Mouse (Mus musculus): ENCODE measurements around the gene Kdm7a. TPM values are rescaled to one million over a fixed set of nuclear protein-coding genes. Genes with fewer than 3 reads are reported as not detected.

Gene Kdm7a
- polyA plus RNA-seq, 1 experiment from 2014 or later = 6.0 TPM

DNA sequence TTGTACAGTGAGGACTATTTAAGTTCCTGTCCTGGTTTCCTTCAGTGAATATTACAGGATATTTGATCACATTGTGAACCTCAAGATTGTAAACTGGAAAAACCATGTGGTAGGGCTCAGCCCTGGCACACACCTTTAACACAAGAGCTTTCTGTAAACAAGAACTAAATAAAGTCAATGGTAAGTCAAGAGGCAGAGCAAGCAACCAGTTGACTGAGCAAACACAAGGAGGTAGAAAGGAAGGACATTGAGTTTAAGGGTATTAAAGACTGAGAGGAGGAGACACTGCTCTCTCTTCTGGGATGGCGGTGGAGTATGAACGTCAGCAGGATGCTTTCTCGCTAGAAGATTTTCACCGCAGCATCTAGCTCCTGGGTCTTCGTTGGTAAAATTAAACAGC is 13.6 kb downstream of the Kdm7a start:
- H3K9ac ChIP-seq (ENCODE audit: low read depth, low read length) = no peak overlapping the region
- ATAC-seq (ENCODE audit: low read depth) (no peak), DNase-seq (ENCODE audit: low spot score) (no peak)
- H3K4me2 ChIP-seq (ENCODE audit: low read depth, low read length) = no peak overlapping the region
- no peaks in the 10 kb centered on the region for H3K4me1 ChIP-seq (ENCODE audit: control insufficient read depth, insufficient read depth, low read length)
- H3K27ac ChIP-seq (replicated peaks; ENCODE audit: low read depth, low read length) = no peak overlapping the region
- no peaks in the 10 kb centered on the region for H3K36me3 ChIP-seq (ENCODE audit: control insufficient read depth, insufficient read depth, low read length)
- WGBS = 87% methylated on average over 5 of the region's 5 CpGs
- no peak overlapping the region for H3K4me3 ChIP-seq (ENCODE audit: low read depth, low read length)
- H3K9me3 ChIP-seq (ENCODE audit: control insufficient read depth, low read length) = no peaks in the 10 kb centered on the region
- H3K27me3 ChIP-seq (replicated peaks; ENCODE audit: control insufficient read depth, insufficient read depth, low read length) = no peaks in the 10 kb centered on the region

DNA sequence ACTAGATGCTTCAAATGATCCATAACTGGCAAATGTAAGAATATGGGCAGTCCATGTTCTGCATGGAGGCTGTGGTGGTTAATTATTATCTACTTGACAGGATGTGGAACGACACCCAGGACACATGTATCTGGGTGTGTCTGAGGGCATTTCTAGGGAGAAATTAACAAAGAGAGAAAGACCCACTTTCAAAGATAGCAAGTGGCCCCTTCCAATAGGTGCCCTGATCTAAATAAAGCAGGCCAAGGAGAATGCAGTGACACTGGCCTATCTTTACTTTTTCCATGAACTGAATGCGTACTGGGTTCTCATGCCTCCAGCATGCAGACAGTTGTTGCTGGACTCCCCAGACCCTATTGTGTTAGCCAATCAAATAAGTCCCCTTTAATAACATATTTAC is 15.1 kb downstream of the Kdm7a start:
- ATAC-seq (ENCODE audit: low read depth) = no peak
- Histone ChIP-seq H3K27ac (replicated peaks; ENCODE audit: low read depth, low read length) (no peak overlapping the region), H3K4me1 (ENCODE audit: control insufficient read depth, insufficient read depth, low read length) (no peaks in the 10 kb centered on the region), H3K9ac (ENCODE audit: low read depth, low read length) (no peak overlapping the region), H3K9me3 (ENCODE audit: control insufficient read depth, low read length) (no peaks in the 10 kb centered on the region), H3K4me3 (ENCODE audit: low read depth, low read length) (no peak overlapping the region), H3K4me2 (ENCODE audit: low read depth, low read length) (no peak overlapping the region), H3K36me3 (ENCODE audit: control insufficient read depth, insufficient read depth, low read length) (no peaks in the 10 kb centered on the region), H3K27me3 (replicated peaks; ENCODE audit: control insufficient read depth, insufficient read depth, low read length) (no peaks in the 10 kb centered on the region)
- no peak for DNase-seq (ENCODE audit: low spot score)
- 86% methylated on average over 2 of the region's 2 CpGs for WGBS

DNA sequence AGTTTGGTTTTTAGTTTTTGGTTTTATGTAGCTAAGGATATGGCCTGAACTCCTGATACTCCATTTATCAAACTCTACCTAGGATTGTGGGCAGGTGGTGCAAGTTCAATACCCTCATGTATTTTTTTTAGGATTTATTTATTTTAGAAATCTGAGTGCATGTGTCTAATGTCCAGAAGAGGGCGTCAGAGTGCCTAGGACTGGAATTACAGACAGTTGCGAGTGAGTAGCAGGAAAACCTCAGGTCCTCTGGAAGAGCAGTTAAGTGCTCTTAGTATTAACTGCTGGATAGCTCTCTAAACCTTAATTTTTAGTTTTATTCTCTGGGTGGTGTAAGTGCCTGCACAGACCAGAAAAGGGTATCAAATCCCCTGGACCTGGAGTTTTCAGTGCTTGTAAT is 19.4 kb downstream of the Kdm7a start:
- Histone ChIP-seq H3K4me2 (ENCODE audit: low read depth, low read length) (no peak overlapping the region), H3K36me3 (ENCODE audit: control insufficient read depth, insufficient read depth, low read length) (no peaks in the 10 kb centered on the region), H3K4me1 (ENCODE audit: control insufficient read depth, insufficient read depth, low read length) (no peaks in the 10 kb centered on the region), H3K9ac (ENCODE audit: low read depth, low read length) (no peak overlapping the region), H3K9me3 (ENCODE audit: control insufficient read depth, low read length) (peaks cover 3% of the 10 kb centered on the region; the same call in 1 of the 2 replicates), H3K27ac (replicated peaks; ENCODE audit: low read depth, low read length) (no peak overlapping the region), H3K4me3 (ENCODE audit: low read depth, low read length) (no peak overlapping the region), H3K27me3 (replicated peaks; ENCODE audit: control insufficient read depth, insufficient read depth, low read length) (no peaks in the 10 kb centered on the region)
- 30% methylated on average over 2 of the region's 2 CpGs for WGBS
- ATAC-seq (ENCODE audit: low read depth) (no peak), DNase-seq (ENCODE audit: low spot score) (no peak)

DNA sequence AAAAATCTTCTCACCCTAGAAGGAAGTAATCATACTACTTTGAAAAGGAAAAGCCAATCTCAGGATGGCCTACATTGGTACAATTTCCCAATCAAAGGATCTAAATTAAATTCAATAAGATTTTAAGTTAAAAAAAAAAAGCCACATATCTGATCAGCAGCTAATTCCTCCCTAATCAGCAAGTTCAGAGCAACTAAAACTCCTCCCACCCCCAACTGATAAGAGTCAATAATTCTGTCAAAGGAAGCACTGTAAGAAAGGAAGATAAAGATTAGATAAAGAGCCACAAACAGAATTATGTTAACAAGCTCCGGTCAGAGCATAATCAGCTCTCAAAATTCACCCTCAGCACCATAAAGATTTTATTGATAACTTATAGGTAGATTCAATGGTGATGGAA is 37.5 kb downstream of the Kdm7a start:
- no peaks in the 10 kb centered on the region for H3K4me1 ChIP-seq (ENCODE audit: control insufficient read depth, insufficient read depth, low read length)
- H3K4me3 ChIP-seq (ENCODE audit: low read depth, low read length) = no peak overlapping the region
- WGBS = 88% methylated on average over 1 of the region's 1 CpGs
- H3K9ac ChIP-seq (ENCODE audit: low read depth, low read length) = no peak overlapping the region
- no peaks in the 10 kb centered on the region for H3K9me3 ChIP-seq (ENCODE audit: control insufficient read depth, low read length)
- no peak for DNase-seq (ENCODE audit: low spot score)
- no peaks in the 10 kb centered on the region for H3K27me3 ChIP-seq (replicated peaks; ENCODE audit: control insufficient read depth, insufficient read depth, low read length)
- no peak overlapping the region for H3K27ac ChIP-seq (replicated peaks; ENCODE audit: low read depth, low read length)
- no peak for ATAC-seq (ENCODE audit: low read depth)
- H3K36me3 ChIP-seq (ENCODE audit: control insufficient read depth, insufficient read depth, low read length) = peaks cover 25% of the 10 kb centered on the region; the same call in 1 of the 2 replicates
- no peak overlapping the region for H3K4me2 ChIP-seq (ENCODE audit: low read depth, low read length)

DNA sequence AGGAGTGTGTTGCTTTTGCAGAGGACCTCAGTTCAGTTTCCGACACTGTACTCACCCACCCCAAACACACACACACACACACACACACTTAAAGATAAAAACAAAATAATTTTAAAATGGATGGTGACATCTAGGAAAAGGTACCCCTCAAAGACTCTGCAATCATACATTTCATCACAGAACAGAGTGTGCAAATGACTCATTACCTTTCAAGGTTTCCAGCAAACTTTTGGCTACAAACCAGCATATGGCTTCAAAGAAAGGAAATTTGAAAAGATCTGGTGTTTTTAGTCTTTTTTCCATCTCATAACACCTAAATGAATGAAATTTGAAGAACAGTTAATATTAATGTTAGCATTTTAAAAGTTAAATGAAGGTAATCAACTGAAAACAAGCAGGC is 41.7 kb downstream of the Kdm7a start:
- Histone ChIP-seq H3K4me3 (ENCODE audit: low read depth, low read length) (no peak overlapping the region), H3K9ac (ENCODE audit: low read depth, low read length) (no peak overlapping the region), H3K27me3 (replicated peaks; ENCODE audit: control insufficient read depth, insufficient read depth, low read length) (no peaks in the 10 kb centered on the region), H3K36me3 (ENCODE audit: control insufficient read depth, insufficient read depth, low read length) (peaks cover 39% of the 10 kb centered on the region; the same call in 1 of the 2 replicates), H3K27ac (replicated peaks; ENCODE audit: low read depth, low read length) (no peak overlapping the region), H3K4me2 (ENCODE audit: low read depth, low read length) (no peak overlapping the region), H3K4me1 (ENCODE audit: control insufficient read depth, insufficient read depth, low read length) (no peaks in the 10 kb centered on the region), H3K9me3 (ENCODE audit: control insufficient read depth, low read length) (no peaks in the 10 kb centered on the region)
- 100% methylated on average over 1 of the region's 1 CpGs for WGBS
- DNase-seq (ENCODE audit: low spot score) (no peak), ATAC-seq (ENCODE audit: low read depth) (no peak)

DNA sequence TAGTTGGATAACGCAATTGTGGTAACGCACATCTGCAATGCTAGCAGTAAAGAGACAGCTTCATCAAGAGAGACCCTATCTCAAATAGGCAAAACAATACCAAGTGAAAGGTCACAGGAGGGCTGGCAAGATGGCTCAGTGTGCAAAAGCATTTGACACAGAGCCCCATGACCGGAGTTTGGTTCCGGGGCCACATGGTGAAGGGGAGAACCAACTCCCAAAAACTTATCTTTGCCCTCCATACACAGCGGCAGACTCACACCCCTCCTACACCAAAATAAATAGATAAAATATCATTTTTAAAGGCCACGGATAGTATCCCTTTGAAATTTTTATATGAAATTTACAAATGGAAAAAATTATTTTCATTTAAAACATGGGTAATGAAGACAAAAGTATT is 44.6 kb downstream of the Kdm7a start:
- WGBS = 95% methylated on average over 6 of the region's 6 CpGs
- DNase-seq (ENCODE audit: low spot score) (no peak), ATAC-seq (ENCODE audit: low read depth) (no peak)
- Histone ChIP-seq H3K9me3 (ENCODE audit: control insufficient read depth, low read length) (no peaks in the 10 kb centered on the region), H3K36me3 (ENCODE audit: control insufficient read depth, insufficient read depth, low read length) (peaks cover 30% of the 10 kb centered on the region; the same call in 1 of the 2 replicates), H3K9ac (ENCODE audit: low read depth, low read length) (no peak overlapping the region), H3K27me3 (replicated peaks; ENCODE audit: control insufficient read depth, insufficient read depth, low read length) (no peaks in the 10 kb centered on the region), H3K27ac (replicated peaks; ENCODE audit: low read depth, low read length) (no peak overlapping the region), H3K4me3 (ENCODE audit: low read depth, low read length) (no peak overlapping the region), H3K4me2 (ENCODE audit: low read depth, low read length) (no peak overlapping the region), H3K4me1 (ENCODE audit: control insufficient read depth, insufficient read depth, low read length) (no peaks in the 10 kb centered on the region)

DNA sequence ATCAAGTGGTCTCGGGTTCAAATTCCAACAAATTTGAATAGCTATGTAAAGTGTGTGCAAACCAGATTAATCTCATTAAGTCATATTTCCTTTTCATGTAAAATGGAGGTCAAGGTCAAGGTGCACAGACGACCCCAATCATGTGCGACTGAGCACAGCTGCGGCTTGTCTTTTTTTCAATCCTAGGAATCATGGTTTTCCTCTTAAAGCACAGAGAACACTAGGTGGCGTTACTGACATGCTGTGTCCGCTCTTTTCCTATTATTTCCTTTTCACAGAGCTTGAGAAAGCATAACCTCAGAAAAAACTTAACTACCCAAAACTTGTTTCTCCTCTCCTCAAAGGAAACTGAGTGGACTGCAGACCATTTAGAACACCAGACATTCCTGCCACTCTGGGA is 60.5 kb downstream of the Kdm7a start:
- no peak overlapping the region for H3K4me2 ChIP-seq (ENCODE audit: low read depth, low read length)
- no peak overlapping the region for H3K27ac ChIP-seq (replicated peaks; ENCODE audit: low read depth, low read length)
- no peak for ATAC-seq (ENCODE audit: low read depth)
- H3K4me3 ChIP-seq (ENCODE audit: low read depth, low read length) = no peak overlapping the region
- 46% methylated on average over 6 of the region's 6 CpGs for whole genome bisulfite sequencing
- H3K27me3 ChIP-seq (replicated peaks; ENCODE audit: control insufficient read depth, insufficient read depth, low read length) = no peaks in the 10 kb centered on the region
- peaks cover 72% of the 10 kb centered on the region for H3K36me3 ChIP-seq (ENCODE audit: control insufficient read depth, insufficient read depth, low read length)
- H3K4me1 ChIP-seq (ENCODE audit: control insufficient read depth, insufficient read depth, low read length) = no peaks in the 10 kb centered on the region
- no peaks in the 10 kb centered on the region for H3K9me3 ChIP-seq (ENCODE audit: control insufficient read depth, low read length)
- no peak overlapping the region for H3K9ac ChIP-seq (ENCODE audit: low read depth, low read length)
- DNase-seq (ENCODE audit: low spot score) = peak; percentile 10

DNA sequence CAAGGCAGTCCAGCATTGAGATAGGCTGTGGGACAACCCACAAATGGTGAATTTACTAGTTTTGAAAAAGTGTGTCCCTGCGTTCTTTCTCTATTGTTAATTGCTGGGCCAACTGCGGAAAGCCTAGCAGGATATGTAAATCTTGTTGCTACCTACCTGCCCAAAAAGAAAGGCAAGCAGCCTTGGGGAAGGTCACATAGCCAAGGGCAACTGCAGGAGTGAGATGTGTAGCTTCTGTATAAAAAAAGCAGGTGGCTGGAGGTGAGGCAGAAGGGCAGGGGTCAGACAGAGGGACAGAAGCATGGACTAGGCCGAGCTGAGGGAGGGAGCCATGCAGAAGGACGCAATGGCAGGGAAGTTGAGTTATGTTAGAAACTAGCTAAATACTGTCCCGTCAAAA is 74.0 kb downstream of the Kdm7a start:
- Histone ChIP-seq H3K4me1 (ENCODE audit: control insufficient read depth, insufficient read depth, low read length) (no peaks in the 10 kb centered on the region), H3K4me3 (ENCODE audit: low read depth, low read length) (no peak overlapping the region), H3K9me3 (ENCODE audit: control insufficient read depth, low read length) (no peaks in the 10 kb centered on the region), H3K27me3 (replicated peaks; ENCODE audit: control insufficient read depth, insufficient read depth, low read length) (no peaks in the 10 kb centered on the region), H3K4me2 (ENCODE audit: low read depth, low read length) (no peak overlapping the region), H3K27ac (replicated peaks; ENCODE audit: low read depth, low read length) (no peak overlapping the region), H3K36me3 (ENCODE audit: control insufficient read depth, insufficient read depth, low read length) (peaks cover 16% of the 10 kb centered on the region), H3K9ac (ENCODE audit: low read depth, low read length) (no peak overlapping the region)
- WGBS = 66% methylated on average over 5 of the region's 5 CpGs
- DNase-seq (ENCODE audit: low spot score) = no peak
- no peak for ATAC-seq (ENCODE audit: low read depth)

DNA sequence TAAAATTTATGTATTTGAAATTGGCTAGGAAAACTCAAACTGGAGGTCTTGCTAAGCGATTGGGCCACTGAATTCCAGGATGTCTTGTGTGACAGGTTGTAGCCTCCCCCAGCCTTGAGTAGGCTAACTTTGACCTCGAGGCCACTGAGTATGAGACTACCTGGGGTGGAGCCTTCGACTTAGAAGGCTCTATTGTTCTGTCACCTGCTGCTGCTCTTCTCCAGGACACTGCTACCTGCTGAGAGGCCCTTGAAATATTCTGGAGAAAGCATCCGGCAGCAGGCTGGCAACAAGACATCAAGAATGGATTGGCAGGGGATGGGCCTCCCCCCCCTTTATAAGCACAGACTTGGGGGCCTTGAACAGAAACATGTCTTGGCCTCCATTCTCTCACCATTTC is 75.1 kb downstream of the Kdm7a start:
- Histone ChIP-seq H3K9me3 (ENCODE audit: control insufficient read depth, low read length) (no peaks in the 10 kb centered on the region), H3K4me1 (ENCODE audit: control insufficient read depth, insufficient read depth, low read length) (no peaks in the 10 kb centered on the region), H3K27me3 (replicated peaks; ENCODE audit: control insufficient read depth, insufficient read depth, low read length) (no peaks in the 10 kb centered on the region), H3K27ac (replicated peaks; ENCODE audit: low read depth, low read length) (no peak overlapping the region), H3K4me3 (ENCODE audit: low read depth, low read length) (no peak overlapping the region), H3K9ac (ENCODE audit: low read depth, low read length) (no peak overlapping the region), H3K4me2 (ENCODE audit: low read depth, low read length) (no peak overlapping the region), H3K36me3 (ENCODE audit: control insufficient read depth, insufficient read depth, low read length) (peaks cover 16% of the 10 kb centered on the region)
- DNase-seq (ENCODE audit: low spot score) = no peak
- ATAC-seq (ENCODE audit: low read depth) = no peak
- 38% methylated on average over 4 of the region's 4 CpGs for WGBS

Measured in embryonic facial prominence, embryonic 14.5 days (tissue).